Mouse (Mus musculus) lung, embryonic 16.5 days (tissue): Measurements from ENCODE around the gene Slco3a1. TPM values are rescaled to one million over a fixed set of nuclear protein-coding genes. Genes with fewer than 3 reads are reported as not detected.

Source experiments
- ATAC-seq: fragments of 200-750 bp; cut with Nextera tagmentation; 2 replicates; pipeline ENCODE4 v1.8.0; 2017; ENCODE audit warnings: low read depth, mild to moderate bottlenecking, moderate library complexity
- H3K27ac ChIP-seq: fragments of 300-500 bp; sonication (generic); 2 replicates; pipeline ENCODE4 v1.5.1; 2014; ENCODE audit warnings: mild to moderate bottlenecking, control low read depth, low read length
- H3K27me3 ChIP-seq: fragments of 300-500 bp; sonication (generic); 2 replicates; pipeline ENCODE4 v1.6.1; 2014; ENCODE audit warnings: low read depth, low read length, mixed read lengths; ENCODE audit not compliant: control insufficient read depth, insufficient read depth
- H3K36me3 ChIP-seq: fragments of 300-500 bp; sonication (generic); 2 replicates; pipeline ENCODE4 v1.6.1; 2014; ENCODE audit warnings: low read length; ENCODE audit not compliant: control insufficient read depth, insufficient read depth
- H3K4me1 ChIP-seq: fragments of 300-500 bp; sonication (generic); replicated peaks from 2 replicates; pipeline ENCODE4 v1.6.1; 2014; ENCODE audit warnings: low read length, mixed read lengths; ENCODE audit not compliant: control insufficient read depth, insufficient read depth
- H3K4me2 ChIP-seq: fragments of 300-500 bp; sonication (generic); 2 replicates; pipeline ENCODE4 v1.6.1; 2014; ENCODE audit warnings: low read depth, low read length, control low read depth
- H3K4me3 ChIP-seq: fragments of 300-500 bp; sonication (generic); 2 replicates; pipeline ENCODE4 v1.5.1; 2014; ENCODE audit warnings: mild to moderate bottlenecking, low read length, control low read depth
- H3K9ac ChIP-seq: fragments of 300-500 bp; sonication (generic); 2 replicates; pipeline ENCODE4 v1.6.1; 2014; ENCODE audit warnings: low read length, control low read depth
- H3K9me3 ChIP-seq: fragments of 300-500 bp; sonication (generic); 2 replicates; pipeline ENCODE4 v1.6.1; 2016; ENCODE audit warnings: low read length; ENCODE audit not compliant: control insufficient read depth
- WGBS: fragments of 180-500 bp; shearing (Covaris S2); extraction: QIAGEN DNeasy Blood & Tissue Kit; methylation state at CpG from one replicate; pipeline ENCODE4 v1.1.7; 2014; 5-methylcytosine and 5-hydroxymethylcytosine counted together
- polyA plus RNA-seq: library from polyadenylated mRNA; unstranded; fragments of >200 nt; fragmentation: Nextera tagmentation; extraction: Ambion mirVana; gene quantifications from 2 replicates; pipeline ENCODE4 v1.2.1, GENCODE M21; 2015

Slco3a1 gene
- polyA plus RNA-seq, result 9.7 and 11.3 TPM in 2 replicates

DNA sequence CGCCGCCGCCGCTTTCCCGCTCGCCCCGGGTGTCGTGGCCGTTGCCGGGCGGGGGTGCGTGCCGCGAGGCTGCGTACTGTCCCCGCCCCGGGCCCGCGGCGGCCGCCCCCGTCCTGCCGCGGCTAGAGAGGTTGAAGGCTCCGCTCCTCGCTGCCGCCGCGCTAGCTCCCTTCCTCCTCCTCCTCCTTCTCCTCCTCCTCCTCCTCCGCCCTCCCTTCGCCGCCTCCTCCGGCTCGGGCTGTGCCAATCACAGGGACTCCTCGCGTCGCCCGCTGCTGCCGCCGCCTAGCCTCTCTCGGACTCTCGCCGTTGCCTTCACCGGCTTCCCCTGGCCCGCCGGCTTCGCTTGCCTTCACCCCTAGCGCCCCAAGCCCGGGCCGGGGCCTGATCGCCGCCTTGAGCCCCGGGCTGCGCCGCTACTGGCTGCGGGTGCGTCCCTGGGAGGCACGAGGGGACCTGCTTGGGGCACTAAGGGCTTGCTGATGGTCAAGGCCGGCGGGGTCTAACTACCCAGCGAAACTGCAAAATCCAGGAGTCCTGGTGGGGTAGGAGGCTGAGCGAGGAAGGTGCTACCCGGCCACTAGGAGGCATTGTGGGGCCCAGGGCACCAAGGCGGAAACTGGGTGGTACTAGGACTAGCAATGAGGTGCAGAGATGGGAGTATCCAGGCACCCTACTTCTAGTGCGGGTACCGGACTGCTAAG is at the start of gene Slco3a1:
Gene Slco3a1 (minus strand): TSS at position 173 of the 704 bp plus-strand sequence.
- under 1% methylated on average over 62 of the region's 66 CpGs for WGBS
- Histone ChIP-seq H3K4me2 (peak within 1 kb of the TSS; percentile 99), H3K27ac (peak within 1 kb of the TSS; percentile 57), H3K9ac (peak within 1 kb of the TSS; percentile 88), H3K9me3 (no peaks in the 10 kb centered on the region), H3K36me3 (no peaks in the 10 kb centered on the region), H3K4me1 (peaks cover 9% of the 10 kb centered on the region), H3K4me3 (peak within 1 kb of the TSS; percentile 65), H3K27me3 (peaks cover 10% of the 10 kb centered on the region)
- ATAC-seq, result peak; percentile 89

DNA sequence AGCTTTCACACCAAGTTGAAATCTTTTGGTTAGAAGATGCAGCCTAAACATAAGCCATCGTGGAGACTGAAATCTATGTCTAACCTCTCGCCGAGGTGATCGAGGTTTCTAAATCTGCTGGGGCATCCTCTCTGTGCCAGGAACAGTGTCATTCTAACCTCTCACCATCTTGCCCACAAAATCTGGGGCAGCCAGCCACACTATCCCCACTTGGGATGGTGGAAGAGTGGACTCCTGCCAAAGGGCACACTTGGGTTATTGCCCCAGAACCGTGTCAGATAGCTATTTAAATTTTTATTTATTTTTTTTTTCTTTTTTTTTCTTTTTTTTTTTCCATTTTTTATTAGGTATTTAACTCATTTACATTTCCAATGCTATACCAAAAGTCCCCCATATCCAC is 46.4 kb upstream of the Slco3a1 start:
- no peak overlapping the region for H3K4me2 ChIP-seq
- H3K9ac ChIP-seq, result no peak overlapping the region
- 88% methylated on average over 5 of the region's 5 CpGs for WGBS
- no peak overlapping the region for H3K4me3 ChIP-seq
- no peaks in the 10 kb centered on the region for H3K27me3 ChIP-seq
- H3K36me3 ChIP-seq, result no peaks in the 10 kb centered on the region
- no peaks in the 10 kb centered on the region for H3K9me3 ChIP-seq
- H3K27ac ChIP-seq, result no peak overlapping the region
- H3K4me1 ChIP-seq, result no peaks in the 10 kb centered on the region
- no peak for ATAC-seq

- 84% methylated on average over 1 of the region's 1 CpGs for WGBS
- Histone ChIP-seq H3K27me3 (no peaks in the 10 kb centered on the region), H3K4me2 (no peak overlapping the region), H3K4me1 (no peaks in the 10 kb centered on the region), H3K36me3 (no peaks in the 10 kb centered on the region), H3K9me3 (no peaks in the 10 kb centered on the region), H3K4me3 (no peak overlapping the region), H3K9ac (no peak overlapping the region), H3K27ac (no peak overlapping the region)
- ATAC-seq, result no peak
Measured at GRCm38 (mm10) chr7:74579411-74579810, 24.8 kb upstream of the Slco3a1 start.

DNA sequence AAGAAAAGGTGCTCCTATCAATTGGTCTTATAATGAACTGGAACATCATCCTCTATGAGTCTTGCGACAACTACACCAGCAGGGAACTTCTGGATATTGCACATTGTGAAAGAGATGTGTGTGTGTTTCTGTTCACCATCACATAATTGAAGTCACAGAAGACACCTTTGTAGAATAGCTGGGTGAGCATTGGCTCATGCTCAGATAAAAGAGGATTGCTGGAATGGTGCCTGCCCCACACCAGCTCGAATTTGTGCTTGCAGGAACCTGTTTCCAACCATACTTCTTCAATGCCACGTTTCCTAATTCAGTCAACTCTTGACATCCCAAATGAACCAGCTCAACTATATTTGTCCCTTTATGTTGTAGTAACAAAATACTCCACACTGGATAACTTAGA is 21.1 kb upstream of the Slco3a1 start:
- H3K27ac ChIP-seq, result no peak overlapping the region
- no peaks in the 10 kb centered on the region for H3K4me1 ChIP-seq
- no peak overlapping the region for H3K9ac ChIP-seq
- H3K36me3 ChIP-seq, result no peaks in the 10 kb centered on the region
- ATAC-seq, result no peak
- no peaks in the 10 kb centered on the region for H3K9me3 ChIP-seq
- 65% methylated on average over 3 of the region's 3 CpGs for WGBS
- no peaks in the 10 kb centered on the region for H3K27me3 ChIP-seq
- no peak overlapping the region for H3K4me2 ChIP-seq
- H3K4me3 ChIP-seq, result no peak overlapping the region

GRCm38 (mm10) chr7:74555416-74555815 is 836 bp upstream of the Slco3a1 start:
- peaks cover 9% of the 10 kb centered on the region for H3K4me1 ChIP-seq
- H3K27me3 ChIP-seq, result peaks cover 10% of the 10 kb centered on the region
- H3K36me3 ChIP-seq, result no peaks in the 10 kb centered on the region
- peak overlapping the region; percentile 99 for H3K4me2 ChIP-seq
- WGBS, result 21% methylated on average over 6 of the region's 6 CpGs
- H3K4me3 ChIP-seq, result peak overlapping the region; percentile 65
- no peaks in the 10 kb centered on the region for H3K9me3 ChIP-seq
- H3K27ac ChIP-seq, result no peak overlapping the region
- peak; percentile 51; the same call in 1 of the 2 replicates for ATAC-seq
- H3K9ac ChIP-seq, result peak overlapping the region; percentile 88

- peak overlapping the region; percentile 99 for H3K4me2 ChIP-seq
- H3K36me3 ChIP-seq, result no peaks in the 10 kb centered on the region
- H3K27me3 ChIP-seq, result peaks cover 10% of the 10 kb centered on the region
- peaks cover 9% of the 10 kb centered on the region for H3K4me1 ChIP-seq
- ATAC-seq, result peak; percentile 63
- peak overlapping the region; percentile 65 for H3K4me3 ChIP-seq
- 0 out of 2 replicates have a peak overlapping the region, but pooled peaks have one; percentile 5 for H3K27ac ChIP-seq
- no peaks in the 10 kb centered on the region for H3K9me3 ChIP-seq
- peak overlapping the region; percentile 88 for H3K9ac ChIP-seq
- WGBS, result 0% methylated on average over 36 of the region's 46 CpGs
Measured at GRCm38 (mm10) chr7:74554041-74554561, 479 bp downstream of the Slco3a1 start.

- Histone ChIP-seq H3K4me3 (peak overlapping the region; percentile 65), H3K27ac (no peak overlapping the region), H3K9me3 (no peaks in the 10 kb centered on the region), H3K36me3 (no peaks in the 10 kb centered on the region), H3K27me3 (peaks cover 10% of the 10 kb centered on the region), H3K4me2 (peak overlapping the region; percentile 99), H3K9ac (no peak overlapping the region), H3K4me1 (peaks cover 9% of the 10 kb centered on the region)
- WGBS, result 56% methylated on average over 8 of the region's 8 CpGs
- ATAC-seq, result no peak
Measured at GRCm38 (mm10) chr7:74553111-74553650, 1.4 kb downstream of the Slco3a1 start.

- H3K9ac ChIP-seq, result no peak overlapping the region
- no peak overlapping the region for H3K4me2 ChIP-seq
- peaks cover 10% of the 10 kb centered on the region for H3K27me3 ChIP-seq
- no peak overlapping the region for H3K4me3 ChIP-seq
- H3K4me1 ChIP-seq, result peaks cover 9% of the 10 kb centered on the region
- no peak for ATAC-seq
- no peak overlapping the region for H3K27ac ChIP-seq
- WGBS, result 64% methylated on average over 4 of the region's 4 CpGs
- H3K36me3 ChIP-seq, result no peaks in the 10 kb centered on the region
- no peaks in the 10 kb centered on the region for H3K9me3 ChIP-seq
Measured at GRCm38 (mm10) chr7:74552546-74552945, 2.0 kb downstream of the Slco3a1 start.

- H3K9ac ChIP-seq, result no peak overlapping the region
- peaks cover 9% of the 10 kb centered on the region for H3K4me1 ChIP-seq
- no peak overlapping the region for H3K4me2 ChIP-seq
- H3K9me3 ChIP-seq, result no peaks in the 10 kb centered on the region
- no peaks in the 10 kb centered on the region for H3K36me3 ChIP-seq
- H3K27ac ChIP-seq, result no peak overlapping the region
- peaks cover 10% of the 10 kb centered on the region for H3K27me3 ChIP-seq
- no peak overlapping the region for H3K4me3 ChIP-seq
- ATAC-seq, result no peak
- 49% methylated on average over 2 of the region's 2 CpGs for WGBS
Measured at GRCm38 (mm10) chr7:74552000-74552358, 2.6 kb downstream of the Slco3a1 start.
